Mouse (Mus musculus) midbrain, embryonic 13.5 days (tissue): Measurements from ENCODE around the gene Slc29a2. TPM values are rescaled to one million over a fixed set of nuclear protein-coding genes. Genes with fewer than 3 reads are reported as not detected.
"Not testable (repeated sequence)": the region's sequence is repeated elsewhere in the genome, so short reads cannot be mapped to it uniquely, and the experiment has no call there.

Experiments
- ATAC-seq: fragments of 200-750 bp; cut with Nextera tagmentation; 2 replicates; pipeline ENCODE4 v1.8.0; 2017; ENCODE audit warnings: mild to moderate bottlenecking, moderate TSS enrichment, moderate library complexity
- H3K27ac ChIP-seq: fragments of 300-500 bp; sonication (generic); 2 replicates; pipeline ENCODE4 v1.5.1; 2015; ENCODE audit warnings: inconsistent platforms, mild to moderate bottlenecking, moderate library complexity
- H3K27me3 ChIP-seq: fragments of 300-500 bp; sonication (generic); 2 replicates; pipeline ENCODE4 v1.6.1; 2015; ENCODE audit warnings: mild to moderate bottlenecking, inconsistent platforms
- H3K36me3 ChIP-seq: fragments of 300-500 bp; sonication (generic); 2 replicates; pipeline ENCODE4 v1.6.1; 2015; ENCODE audit warnings: mild to moderate bottlenecking, inconsistent platforms
- H3K4me1 ChIP-seq: fragments of 300-500 bp; sonication (generic); replicated peaks from 2 replicates; pipeline ENCODE4 v1.6.1; 2015; ENCODE audit warnings: inconsistent platforms
- H3K4me2 ChIP-seq: fragments of 300-500 bp; sonication (generic); replicated peaks from 2 replicates; pipeline ENCODE4 v1.6.1; 2015; ENCODE audit warnings: moderate library complexity, mild to moderate bottlenecking, inconsistent platforms
- H3K4me3 ChIP-seq: fragments of 300-500 bp; sonication (generic); replicated peaks from 2 replicates; pipeline ENCODE4 v1.5.1; 2015; ENCODE audit warnings: mild to moderate bottlenecking, inconsistent platforms
- H3K9ac ChIP-seq: fragments of 300-500 bp; sonication (generic); replicated peaks from 2 replicates; pipeline ENCODE4 v1.6.1; 2015; ENCODE audit warnings: mild to moderate bottlenecking, inconsistent platforms
- H3K9me3 ChIP-seq: fragments of 300-500 bp; sonication (generic); 2 replicates; pipeline ENCODE4 v1.6.1; 2016; ENCODE audit warnings: mild to moderate bottlenecking, inconsistent platforms
- WGBS: fragments of 180-500 bp; shearing (Covaris S2); methylation state at CpG from one replicate; pipeline ENCODE4 v1.1.7; 2015; 5-methylcytosine and 5-hydroxymethylcytosine counted together
- polyA plus RNA-seq: library from polyadenylated mRNA; unstranded; fragments of >200 nt; fragmentation: Nextera tagmentation; extraction: Ambion mirVana; gene quantifications from 2 replicates; pipeline ENCODE4 v1.2.1, GENCODE M21; 2015

The Slc29a2 gene
- polyA plus RNA-seq, 1 experiment from 2014 or later, result 7.8 TPM

GRCm38 (mm10) chr19:5003644-5004043 is 20.0 kb upstream of the Slc29a2 start:
- ATAC-seq, H3K27ac ChIP-seq, H3K4me3 ChIP-seq, H3K36me3 ChIP-seq, H3K4me2 ChIP-seq, H3K9ac ChIP-seq, H3K9me3 ChIP-seq, H3K27me3 ChIP-seq: not testable (repeated sequence)
- peaks cover 14% of the 10 kb centered on the region for H3K4me1 ChIP-seq
- 64% methylated on average over 2 of the region's 2 CpGs for WGBS

DNA sequence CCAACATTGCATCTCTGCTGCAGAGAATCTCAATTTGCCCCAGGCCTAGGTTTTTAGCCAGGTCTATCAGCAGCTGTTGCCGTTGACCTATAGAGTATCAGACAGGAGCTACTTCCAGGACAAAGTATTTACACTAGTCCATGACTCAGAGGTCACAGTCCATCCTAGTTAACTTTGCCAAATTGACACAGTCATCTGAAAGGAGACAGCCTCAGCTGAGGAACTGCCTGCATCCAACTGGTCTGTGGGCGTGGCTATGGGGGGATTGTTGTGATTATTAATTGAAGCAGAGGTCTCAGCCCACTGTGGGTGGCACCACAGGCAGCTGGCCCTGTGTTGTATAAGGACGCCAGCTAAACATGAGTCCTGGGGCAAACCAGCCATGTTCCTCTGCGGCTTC is 18.7 kb upstream of the Slc29a2 start:
- Histone ChIP-seq H3K36me3 (no peaks in the 10 kb centered on the region), H3K4me3 (no peak overlapping the region), H3K4me2 (no peak overlapping the region), H3K27me3 (0 out of 2 replicates have a peak, but pooled peaks cover 4% of the 10 kb centered on the region), H3K4me1 (peaks cover 13% of the 10 kb centered on the region), H3K9me3 (peaks cover 4% of the 10 kb centered on the region; the same call in 1 of the 2 replicates), H3K27ac (no peak overlapping the region), H3K9ac (no peak overlapping the region)
- WGBS, result 83% methylated on average over 4 of the region's 4 CpGs
- ATAC-seq, result no peak

- no peak overlapping the region for H3K4me3 ChIP-seq
- no peak for ATAC-seq
- H3K9me3 ChIP-seq, result no peaks in the 10 kb centered on the region
- H3K36me3 ChIP-seq, result no peaks in the 10 kb centered on the region
- H3K4me2 ChIP-seq, result no peak overlapping the region
- 84% methylated on average over 8 of the region's 8 CpGs for WGBS
- no peaks in the 10 kb centered on the region for H3K4me1 ChIP-seq
- H3K9ac ChIP-seq, result no peak overlapping the region
- H3K27me3 ChIP-seq, result peaks cover 3% of the 10 kb centered on the region; the same call in 1 of the 2 replicates
- no peak overlapping the region for H3K27ac ChIP-seq
Observed at GRCm38 (mm10) chr19:5013138-5013537, 10.5 kb upstream of the Slc29a2 start.

GRCm38 (mm10) chr19:5014961-5015398 is 8.7 kb upstream of the Slc29a2 start:
- 14% methylated on average over 8 of the region's 8 CpGs for WGBS
- no peak for ATAC-seq
- no peaks in the 10 kb centered on the region for H3K9me3 ChIP-seq
- no peak overlapping the region for H3K4me3 ChIP-seq
- H3K4me1 ChIP-seq, result no peaks in the 10 kb centered on the region
- peaks cover 3% of the 10 kb centered on the region; the same call in 1 of the 2 replicates for H3K27me3 ChIP-seq
- H3K36me3 ChIP-seq, result no peaks in the 10 kb centered on the region
- no peak overlapping the region for H3K27ac ChIP-seq
- no peak overlapping the region for H3K9ac ChIP-seq
- no peak overlapping the region for H3K4me2 ChIP-seq

- Histone ChIP-seq H3K9me3 (no peaks in the 10 kb centered on the region), H3K36me3 (no peaks in the 10 kb centered on the region), H3K4me1 (no peaks in the 10 kb centered on the region), H3K9ac (no peak overlapping the region), H3K27me3 (peaks cover 3% of the 10 kb centered on the region; the same call in 1 of the 2 replicates), H3K27ac (no peak overlapping the region), H3K4me3 (no peak overlapping the region), H3K4me2 (no peak overlapping the region)
- no peak for ATAC-seq
- 54% methylated on average over 10 of the region's 10 CpGs for WGBS
Observed at GRCm38 (mm10) chr19:5016221-5016742, 7.4 kb upstream of the Slc29a2 start.

- H3K36me3 ChIP-seq, result no peaks in the 10 kb centered on the region
- no peak for ATAC-seq
- no peak overlapping the region for H3K27ac ChIP-seq
- H3K9ac ChIP-seq, result no peak overlapping the region
- H3K4me1 ChIP-seq, result no peaks in the 10 kb centered on the region
- WGBS, result 25% methylated on average over 12 of the region's 12 CpGs
- H3K4me2 ChIP-seq, result no peak overlapping the region
- H3K4me3 ChIP-seq, result no peak overlapping the region
- H3K9me3 ChIP-seq, result no peaks in the 10 kb centered on the region
- peaks cover 3% of the 10 kb centered on the region; the same call in 1 of the 2 replicates for H3K27me3 ChIP-seq
Observed at GRCm38 (mm10) chr19:5016782-5017181, 6.9 kb upstream of the Slc29a2 start.

DNA sequence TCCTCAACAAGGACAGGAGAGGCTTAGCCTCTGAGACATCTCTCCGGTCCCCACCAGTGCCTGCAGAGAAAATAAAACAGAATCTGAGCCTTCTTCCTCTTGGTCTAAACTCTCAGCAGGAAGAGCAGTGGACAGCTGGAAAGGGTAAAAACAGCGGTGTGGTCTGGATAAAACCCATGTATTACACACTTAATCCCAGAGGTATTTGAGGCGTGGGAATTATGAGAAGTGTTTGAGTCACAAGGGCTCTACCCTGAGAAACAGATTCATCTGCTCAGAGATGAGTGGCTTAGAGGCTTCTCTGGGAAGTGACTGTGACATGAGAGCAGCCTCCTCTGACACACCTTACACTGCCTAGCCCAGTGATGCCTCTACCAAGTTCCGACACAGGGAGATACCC is 6.0 kb upstream of the Slc29a2 start:
- WGBS, result 84% methylated on average over 4 of the region's 4 CpGs

GRCm38 (mm10) chr19:5018191-5018590 is 5.5 kb upstream of the Slc29a2 start:
- no peak overlapping the region for H3K4me2 ChIP-seq
- no peak overlapping the region for H3K27ac ChIP-seq
- WGBS, result 84% methylated on average over 3 of the region's 3 CpGs
- no peaks in the 10 kb centered on the region for H3K36me3 ChIP-seq
- no peaks in the 10 kb centered on the region for H3K9me3 ChIP-seq
- H3K9ac ChIP-seq, result no peak overlapping the region
- 0 out of 2 replicates have a peak, but pooled peaks cover under 1% of the 10 kb centered on the region for H3K4me1 ChIP-seq
- no peak for ATAC-seq
- H3K27me3 ChIP-seq, result peaks cover 3% of the 10 kb centered on the region; the same call in 1 of the 2 replicates
- H3K4me3 ChIP-seq, result no peak overlapping the region

More for the DNA sequence above, 6.0 kb upstream of the Slc29a2 start:
- Histone ChIP-seq H3K27me3 (peaks cover 3% of the 10 kb centered on the region; the same call in 1 of the 2 replicates), H3K36me3 (no peaks in the 10 kb centered on the region), H3K4me3 (no peak overlapping the region), H3K4me1 (no peaks in the 10 kb centered on the region), H3K9me3 (no peaks in the 10 kb centered on the region), H3K27ac (no peak overlapping the region), H3K9ac (no peak overlapping the region), H3K4me2 (no peak overlapping the region)
- ATAC-seq, result no peak

GRCm38 (mm10) chr19:5021416-5021815 is 2.2 kb upstream of the Slc29a2 start:
- Histone ChIP-seq H3K27ac (no peak overlapping the region), H3K9ac (no peak overlapping the region), H3K36me3 (0 out of 2 replicates have a peak, but pooled peaks cover 4% of the 10 kb centered on the region), H3K4me2 (no peak overlapping the region), H3K4me1 (peaks cover 11% of the 10 kb centered on the region), H3K9me3 (no peaks in the 10 kb centered on the region), H3K27me3 (no peaks in the 10 kb centered on the region; the same call in 1 of the 2 replicates), H3K4me3 (no peak overlapping the region)
- WGBS, result 88% methylated on average over 2 of the region's 2 CpGs
- ATAC-seq, result no peak

GRCm38 (mm10) chr19:5026111-5026510 is 2.5 kb downstream of the Slc29a2 start:
- no peak for ATAC-seq
- Histone ChIP-seq H3K9me3 (no peaks in the 10 kb centered on the region), H3K4me2 (no peak overlapping the region), H3K4me3 (no peak overlapping the region), H3K9ac (no peak overlapping the region; the same call in 1 of the 2 replicates), H3K4me1 (peaks cover 11% of the 10 kb centered on the region), H3K27ac (no peak overlapping the region), H3K27me3 (no peaks in the 10 kb centered on the region), H3K36me3 (peaks cover 46% of the 10 kb centered on the region)
- 90% methylated on average over 8 of the region's 8 CpGs for WGBS

DNA sequence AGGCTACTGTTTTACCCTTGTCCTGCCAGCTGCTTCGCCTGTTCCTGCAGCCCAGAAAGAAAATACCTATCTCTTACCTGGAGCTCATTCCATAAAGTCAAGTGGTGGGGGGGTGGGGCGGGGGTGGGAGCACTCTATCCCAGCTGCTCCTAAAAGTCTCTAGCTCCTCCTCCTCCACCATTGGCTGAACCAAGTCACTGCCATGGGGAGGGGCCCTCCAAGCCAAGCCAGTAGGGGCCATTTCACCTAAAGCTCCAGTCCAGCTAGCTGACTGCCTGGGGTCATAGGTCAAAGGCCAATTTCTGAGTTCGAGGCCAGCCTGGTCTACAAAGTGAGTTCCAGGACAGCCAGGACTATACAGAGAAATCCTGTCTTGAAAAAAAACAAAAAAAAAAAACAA is 9.0 kb downstream of the Slc29a2 start:
- H3K27ac ChIP-seq, result no peak overlapping the region
- no peak for ATAC-seq
- WGBS, result 84% methylated on average over 3 of the region's 3 CpGs
- H3K4me2 ChIP-seq, result no peak overlapping the region
- H3K4me1 ChIP-seq, result no peaks in the 10 kb centered on the region; the same call in 1 of the 2 replicates
- no peaks in the 10 kb centered on the region for H3K9me3 ChIP-seq
- no peaks in the 10 kb centered on the region for H3K27me3 ChIP-seq
- peaks cover 39% of the 10 kb centered on the region for H3K36me3 ChIP-seq
- H3K9ac ChIP-seq, result no peak overlapping the region
- H3K4me3 ChIP-seq, result no peak overlapping the region

DNA sequence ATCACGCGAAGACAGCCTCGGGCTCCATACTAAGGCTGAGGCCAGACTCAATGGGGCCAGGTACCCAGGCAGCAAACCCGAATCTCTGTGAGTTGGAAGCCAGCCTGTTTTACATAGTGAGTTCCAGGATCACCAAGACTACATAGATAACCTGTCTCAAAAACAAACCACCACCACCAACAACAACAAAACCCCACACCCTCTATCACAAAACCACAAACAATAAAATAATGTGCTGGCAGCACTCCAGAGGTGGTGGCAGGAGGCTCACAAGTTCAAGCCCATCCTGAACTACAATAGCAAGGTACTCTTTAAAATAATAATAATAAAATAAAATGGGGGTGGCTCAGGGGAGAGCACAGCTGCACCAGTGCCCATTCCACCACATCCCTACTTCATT is 12.9 kb downstream of the Slc29a2 start:
- no peak overlapping the region for H3K9ac ChIP-seq
- H3K36me3 ChIP-seq, result peaks cover 3% of the 10 kb centered on the region
- no peaks in the 10 kb centered on the region for H3K27me3 ChIP-seq
- no peak overlapping the region for H3K4me3 ChIP-seq
- no peak for ATAC-seq
- H3K4me1 ChIP-seq, result peaks cover 22% of the 10 kb centered on the region
- H3K4me2 ChIP-seq, result no peak overlapping the region
- H3K27ac ChIP-seq, result no peak overlapping the region
- WGBS, result 87% methylated on average over 4 of the region's 4 CpGs
- H3K9me3 ChIP-seq, result no peaks in the 10 kb centered on the region
